Mouse (Mus musculus) bone marrow macrophage, adult 2 months (primary cell): ENCODE results near the gene Prn. TPM values are rescaled to one million over a fixed set of nuclear protein-coding genes. Genes with fewer than 3 reads are reported as not detected.

Experiments used
- H3K27ac ChIP-seq: 2 replicates; pipeline ENCODE4 v1.5.1; 2012; ENCODE audit warnings: low read depth, low read length; ENCODE audit not compliant: insufficient read depth
- H3K4me1 ChIP-seq: 2 replicates; pipeline ENCODE4 v1.6.1; 2012; ENCODE audit warnings: low read length; ENCODE audit not compliant: control insufficient read depth, insufficient read depth
- H3K4me3 ChIP-seq: 2 replicates; pipeline ENCODE4 v1.5.1; 2012; ENCODE audit warnings: mild to moderate bottlenecking, low read length, moderate library complexity; ENCODE audit not compliant: insufficient read depth
- CTCF ChIP-seq: IDR thresholded peaks from 2 replicates; pipeline ENCODE4 v1.5.1; 2012; ENCODE audit warnings: low read depth, mild to moderate bottlenecking, low read length, moderate library complexity
- POLR2A ChIP-seq: IDR thresholded peaks from 2 replicates; pipeline ENCODE4 v1.6.1; 2012; ENCODE audit warnings: mild to moderate bottlenecking, low read depth, low read length, borderline replicate concordance
- polyA plus RNA-seq: library from polyadenylated mRNA; stranded (reverse); fragments of >200 nt; gene quantifications from 2 replicates; pipeline ENCODE4 v1.2.4, GENCODE M21; 2012; ENCODE audit not compliant: missing spikeins, insufficient read depth, insufficient read length

Gene Prn
- polyA plus RNA-seq, 1 experiment, result not detected

GRCm38 (mm10) chr2:131945765-131946164 lies 36.0 kb downstream of the Prn start:
- Histone ChIP-seq H3K4me1 (0 out of 2 replicates have a peak, but pooled peaks cover 4% of the 10 kb centered on the region), H3K27ac (no peak overlapping the region), H3K4me3 (no peak overlapping the region)
- TF ChIP-seq POLR2A (no peak), CTCF (no peak)

GRCm38 (mm10) chr2:131946351-131946750 lies 36.6 kb downstream of the Prn start:
- Histone ChIP-seq H3K4me1 (0 out of 2 replicates have a peak, but pooled peaks cover 4% of the 10 kb centered on the region), H3K27ac (no peak overlapping the region), H3K4me3 (no peak overlapping the region)
- TF ChIP-seq CTCF, result no peak
- no peak for TF ChIP-seq POLR2A

GRCm38 (mm10) chr2:131948156-131948555 lies 38.4 kb downstream of the Prn start:
- Histone ChIP-seq H3K27ac (no peak overlapping the region), H3K4me3 (no peak overlapping the region), H3K4me1 (0 out of 2 replicates have a peak, but pooled peaks cover 4% of the 10 kb centered on the region)
- no peak for TF ChIP-seq POLR2A
- no peak for TF ChIP-seq CTCF

- Histone ChIP-seq H3K4me1 (0 out of 2 replicates have a peak, but pooled peaks cover 4% of the 10 kb centered on the region), H3K4me3 (no peak overlapping the region), H3K27ac (no peak overlapping the region)
- TF ChIP-seq POLR2A (no peak), CTCF (no peak)
Measured at GRCm38 (mm10) chr2:131948916-131949639, 39.3 kb downstream of the Prn start.

GRCm38 (mm10) chr2:131949767-131950597 lies 40.2 kb downstream of the Prn start:
- Histone ChIP-seq H3K4me1 (0 out of 2 replicates have a peak, but pooled peaks cover 6% of the 10 kb centered on the region), H3K27ac (no peak overlapping the region), H3K4me3 (no peak overlapping the region)
- no peak for TF ChIP-seq POLR2A
- TF ChIP-seq CTCF, result no peak

GRCm38 (mm10) chr2:131950598-131951095 lies 40.9 kb downstream of the Prn start, which contains the start of gene Prnd:
Prnd (plus strand) TSS chr2:131950861.
- 0 out of 2 replicates have a peak, but pooled peaks cover 7% of the 10 kb centered on the region for H3K4me1 ChIP-seq
- no peak within 1 kb of the TSS; the same call in 1 of the 2 replicates for H3K4me3 ChIP-seq
- H3K27ac ChIP-seq, result no peak within 1 kb of the TSS
- no peak for TF ChIP-seq CTCF
- no peak for TF ChIP-seq POLR2A

- no peak overlapping the region for H3K4me3 ChIP-seq
- 0 out of 2 replicates have a peak, but pooled peaks cover 7% of the 10 kb centered on the region for H3K4me1 ChIP-seq
- no peak for TF ChIP-seq POLR2A
- no peak for TF ChIP-seq CTCF
- H3K27ac ChIP-seq, result no peak overlapping the region
Measured at GRCm38 (mm10) chr2:131952456-131952855, 42.7 kb downstream of the Prn start.

- Histone ChIP-seq H3K4me1 (0 out of 2 replicates have a peak, but pooled peaks cover 7% of the 10 kb centered on the region), H3K27ac (no peak overlapping the region), H3K4me3 (peak overlapping the region; percentile 5; the same call in 1 of the 2 replicates)
- no peak for TF ChIP-seq CTCF
- TF ChIP-seq POLR2A, result no peak
Measured at GRCm38 (mm10) chr2:131952961-131953538, 43.3 kb downstream of the Prn start.

GRCm38 (mm10) chr2:131953711-131954110 lies 44.0 kb downstream of the Prn start:
- H3K4me3 ChIP-seq, result no peak overlapping the region

More at GRCm38 (mm10) chr2:131953711-131954110, 44.0 kb downstream of the Prn start:
- Histone ChIP-seq H3K27ac (no peak overlapping the region), H3K4me1 (0 out of 2 replicates have a peak, but pooled peaks cover 7% of the 10 kb centered on the region)
- TF ChIP-seq POLR2A (no peak), CTCF (no peak)
